Mouse (Mus musculus) spleen, postnatal 14 days (tissue): Measurements from ENCODE around the gene Tnfrsf23.
"Not testable (repeated sequence)": the region's sequence is repeated elsewhere in the genome, so short reads cannot be mapped to it uniquely, and the experiment has no call there.

ENCODE experiments used
- DNase-seq, 2 experiments: peaks; one replicate each; pipeline ENCODE4 v3.0.0; 2021 to 2022; ENCODE audit warnings: low spot score in 2 of 2

The Tnfrsf23 gene

DNA sequence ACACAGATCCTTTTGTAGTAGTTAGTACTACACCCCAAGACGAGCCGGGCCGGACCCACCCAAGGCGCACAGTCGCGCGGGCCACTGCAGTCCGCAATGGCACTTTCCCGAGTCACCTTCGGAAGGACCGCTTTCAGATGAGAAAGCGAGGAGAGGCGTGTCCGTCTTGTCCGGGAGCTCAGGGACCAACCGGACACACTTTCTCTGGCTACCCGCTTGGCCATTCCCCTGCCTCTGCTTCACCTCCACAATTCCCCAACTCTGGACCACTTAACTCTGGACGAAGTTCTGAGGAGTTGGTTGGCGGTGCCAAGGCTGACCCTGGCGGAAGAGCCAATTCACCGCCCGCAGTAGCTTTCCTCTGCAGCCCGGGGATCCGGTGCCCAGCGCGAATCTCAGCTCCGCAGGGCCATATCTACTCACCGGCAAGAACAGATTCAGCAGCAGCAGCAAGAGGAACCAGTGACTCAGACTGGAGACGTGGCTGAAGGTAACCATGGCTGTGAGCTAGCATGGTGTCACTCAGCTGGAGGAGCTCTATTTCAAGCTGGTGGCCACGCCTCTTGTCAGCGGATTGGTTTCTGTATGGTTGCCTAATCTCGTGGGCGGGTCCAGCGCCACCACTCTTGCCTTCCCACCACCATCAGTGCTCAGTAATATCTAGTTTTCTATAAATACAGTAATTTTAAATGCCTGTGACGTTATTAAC lies at the start of gene Tnfrsf23:
Gene Tnfrsf23, minus strand, starts transcription at position 514 of the 709 bp plus-strand sequence.
- peak; percentile 25 to 42 for DNase-seq

DNA sequence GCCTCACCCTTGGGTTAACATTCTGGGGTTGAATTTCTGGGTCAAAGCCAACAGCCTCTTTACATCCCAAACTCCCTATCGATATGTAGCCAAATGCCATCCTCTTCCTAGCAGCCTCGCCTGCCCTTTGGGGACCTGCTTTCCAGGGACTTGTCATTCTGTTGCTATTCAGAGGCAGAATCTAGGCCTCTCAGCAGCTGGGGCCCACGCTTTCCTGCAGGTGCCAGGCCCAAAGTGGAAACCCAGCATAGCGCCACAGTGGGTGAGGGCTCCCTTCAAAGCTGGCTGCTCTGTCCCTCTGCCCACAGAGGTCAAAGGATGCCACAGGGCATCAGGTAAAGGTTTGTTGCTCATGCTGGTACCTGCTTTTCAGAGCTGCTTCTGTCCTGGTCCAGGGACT lies 48.1 kb upstream of the Tnfrsf23 start:
- DNase-seq = no peak

DNA sequence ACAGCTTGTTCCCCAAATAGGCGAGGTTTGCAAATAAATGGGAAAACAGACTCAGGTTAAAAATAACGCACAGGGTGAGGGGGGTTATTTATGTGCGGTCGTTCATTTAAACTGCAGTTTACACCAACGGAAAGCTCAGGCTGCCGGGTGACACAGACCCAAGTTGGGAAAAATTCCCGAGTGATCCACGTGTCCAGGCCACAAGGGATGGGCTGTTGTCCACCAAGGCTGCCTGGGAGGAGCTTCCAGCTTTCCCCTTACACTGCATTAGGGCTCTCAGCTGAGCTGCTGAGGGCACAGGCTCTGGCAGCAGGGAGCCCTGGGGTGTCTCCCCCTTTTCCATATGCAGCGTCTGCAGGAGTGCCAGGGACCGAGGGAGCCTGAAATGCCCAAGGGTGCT lies 44.2 kb upstream of the Tnfrsf23 start:
- no peak for DNase-seq

DNA sequence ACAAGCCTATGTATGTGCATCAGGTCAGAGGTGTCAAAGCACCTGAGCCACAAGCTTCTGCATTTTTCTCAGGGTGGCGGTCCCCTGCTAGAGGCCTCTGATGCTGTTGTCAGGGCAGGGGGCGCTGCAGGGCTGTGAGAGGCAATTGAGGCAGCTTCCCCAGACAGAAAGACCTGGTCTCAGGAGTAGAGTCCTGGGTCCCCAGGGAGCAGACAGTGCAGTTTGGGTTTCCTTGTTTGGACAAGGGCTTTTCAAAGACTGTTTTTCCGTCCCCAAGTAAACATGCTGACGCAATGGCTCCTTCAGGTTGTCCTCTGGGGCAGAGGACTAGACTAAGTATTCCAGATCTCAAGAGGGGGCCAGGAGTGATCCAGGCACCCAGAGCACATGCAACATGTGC lies 40.7 kb upstream of the Tnfrsf23 start:
- no peak for DNase-seq

DNA sequence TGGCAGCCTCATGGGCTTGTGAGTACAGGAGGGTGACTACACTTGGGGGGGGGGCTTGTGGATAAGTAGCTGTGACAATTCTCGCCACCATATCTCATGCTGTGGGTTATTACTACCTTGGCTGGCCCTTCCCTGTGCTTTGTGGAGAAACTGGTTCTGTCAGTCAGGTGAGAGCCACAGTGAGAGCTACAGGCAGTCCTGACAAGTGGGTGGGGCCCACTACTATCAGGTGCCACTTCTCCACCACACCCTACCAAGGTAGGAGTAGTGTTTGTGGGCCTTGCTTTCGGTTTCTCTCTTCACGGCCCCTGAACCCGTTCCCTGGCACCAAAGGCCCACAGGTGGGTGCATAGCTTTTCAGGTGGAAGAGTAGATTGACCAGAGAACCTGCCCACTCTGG lies 38.2 kb upstream of the Tnfrsf23 start:
- DNase-seq = no peak

DNA sequence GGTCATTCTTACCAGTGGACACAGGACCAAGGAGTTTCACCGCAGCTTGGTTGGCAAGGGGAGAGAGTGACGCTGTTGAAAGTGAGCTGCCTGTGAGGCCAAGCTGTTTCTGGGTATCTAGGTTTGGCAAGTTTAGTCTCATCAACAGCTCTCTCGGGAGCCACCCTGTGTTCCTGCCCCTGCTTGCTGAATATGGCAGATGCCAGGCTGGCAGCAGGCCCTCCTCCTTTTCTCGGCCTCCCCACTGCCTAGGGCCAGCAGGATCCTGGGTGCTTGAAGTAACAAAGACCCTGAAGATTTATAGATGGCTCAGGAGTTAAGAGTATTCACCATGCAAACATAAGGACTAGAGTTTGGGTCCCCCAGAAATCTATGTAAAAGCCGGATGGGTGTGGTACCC lies 37.0 kb upstream of the Tnfrsf23 start:
- DNase-seq = no peak

DNA sequence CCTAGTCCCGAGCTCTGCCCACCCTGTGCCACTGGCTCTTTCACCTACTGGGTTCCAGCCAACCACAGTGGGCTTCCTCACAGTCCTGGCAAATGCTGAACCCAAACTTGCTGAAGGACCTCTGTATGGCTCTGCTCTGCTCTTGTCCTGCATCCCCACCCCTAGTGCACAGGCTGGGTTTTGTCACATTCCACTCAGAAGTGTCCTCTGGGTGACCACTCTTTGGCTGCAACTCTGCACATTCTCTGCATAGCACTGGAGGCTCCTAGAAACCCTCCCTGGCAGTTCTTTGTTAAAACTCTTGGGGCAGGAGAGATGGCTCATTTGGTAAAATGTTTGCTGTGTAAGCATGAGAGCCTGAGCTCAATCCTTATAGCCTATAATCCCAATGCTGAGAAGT lies 32.1 kb upstream of the Tnfrsf23 start:
- DNase-seq = no peak

DNA sequence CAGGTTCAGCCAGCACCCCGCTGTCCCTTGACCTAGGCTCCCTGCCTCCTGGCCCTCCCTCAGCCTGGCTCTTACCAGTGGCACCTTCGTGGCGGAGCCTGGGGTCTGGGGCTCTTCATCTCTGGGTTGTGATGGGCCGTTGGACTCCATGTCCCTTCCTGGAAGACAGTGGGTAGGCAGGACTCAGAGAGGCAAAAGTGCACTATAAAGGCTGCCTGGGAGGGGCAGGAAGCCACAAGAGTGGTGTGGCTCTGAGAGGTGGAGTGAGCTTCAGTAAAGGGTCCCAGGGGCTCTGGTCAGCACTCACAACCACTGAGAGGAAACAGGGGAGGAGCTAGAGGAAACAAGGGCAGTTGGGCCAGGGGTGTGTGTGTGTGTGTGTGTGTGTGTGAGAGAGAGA lies 27.7 kb upstream of the Tnfrsf23 start:
- peak in 1 of 2 experiments; percentile 7 for DNase-seq

DNA sequence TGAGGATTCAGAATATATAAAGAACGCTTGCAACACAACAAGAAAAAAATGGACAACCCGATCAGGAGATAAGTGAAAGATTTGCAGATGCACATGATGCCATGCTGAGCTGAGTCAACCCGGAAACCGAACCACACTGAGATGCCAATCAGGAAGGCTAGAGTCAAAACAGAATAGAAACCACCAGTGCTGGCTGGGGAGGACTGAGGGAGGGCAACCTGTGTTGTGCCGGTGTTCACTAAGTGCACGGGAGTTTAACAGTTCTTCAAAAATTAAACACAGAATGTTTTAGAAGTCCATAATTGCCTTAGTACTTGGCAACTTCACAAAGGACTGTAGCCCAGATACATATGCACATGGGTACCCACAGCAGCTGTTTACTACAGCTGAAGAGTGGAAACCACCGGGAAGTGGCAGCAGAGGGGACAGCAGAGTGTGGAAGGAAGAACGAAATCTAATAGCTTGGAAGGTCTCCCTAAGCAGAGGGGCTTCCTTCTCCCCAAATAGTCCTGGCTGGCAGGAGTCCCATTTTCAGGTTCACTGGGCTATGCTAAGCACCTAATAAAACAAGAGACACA lies 27.2 kb upstream of the Tnfrsf23 start:
- peak in 1 of 2 experiments; percentile 8 for DNase-seq

DNA sequence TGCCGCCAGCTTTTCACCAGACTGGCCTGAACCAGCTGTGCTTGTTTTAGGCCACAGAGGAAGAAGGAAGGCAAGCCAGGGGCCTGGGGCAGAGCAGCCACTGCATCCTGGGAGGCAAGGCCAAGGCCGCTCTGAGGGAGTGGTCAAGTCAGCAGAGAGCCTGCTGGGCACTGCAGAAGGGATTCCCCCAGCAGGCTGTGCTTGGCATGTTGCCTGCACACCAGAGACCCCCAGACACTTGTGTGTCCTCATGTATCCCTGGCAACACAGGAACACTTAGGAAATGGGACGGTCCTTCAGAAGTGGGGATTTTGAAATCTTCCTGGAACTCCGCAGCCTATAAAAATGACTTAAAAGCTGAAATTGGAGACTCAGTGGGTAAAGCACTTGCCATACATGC lies 26.4 kb upstream of the Tnfrsf23 start:
- no peak for DNase-seq

DNA sequence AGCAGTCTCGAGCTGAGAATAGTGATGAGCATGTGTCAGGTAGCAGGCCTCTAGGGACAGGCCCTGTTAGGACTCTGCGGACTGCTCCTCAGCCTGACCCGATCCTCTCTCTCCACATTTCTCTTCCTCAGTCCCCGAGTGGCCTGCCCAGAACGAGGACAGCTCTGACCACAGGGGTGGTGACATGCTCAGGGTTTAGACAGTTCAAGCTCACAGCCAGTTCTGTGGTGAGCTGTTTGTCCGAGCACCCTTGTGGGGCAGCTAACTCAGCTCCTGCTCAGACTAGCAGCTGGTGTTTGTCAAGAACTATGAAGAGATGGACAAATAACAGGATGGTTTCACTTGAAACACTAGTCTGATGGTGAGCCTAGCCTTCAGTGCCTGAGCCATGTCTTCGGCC lies 25.7 kb upstream of the Tnfrsf23 start:
- DNase-seq = no peak

DNA sequence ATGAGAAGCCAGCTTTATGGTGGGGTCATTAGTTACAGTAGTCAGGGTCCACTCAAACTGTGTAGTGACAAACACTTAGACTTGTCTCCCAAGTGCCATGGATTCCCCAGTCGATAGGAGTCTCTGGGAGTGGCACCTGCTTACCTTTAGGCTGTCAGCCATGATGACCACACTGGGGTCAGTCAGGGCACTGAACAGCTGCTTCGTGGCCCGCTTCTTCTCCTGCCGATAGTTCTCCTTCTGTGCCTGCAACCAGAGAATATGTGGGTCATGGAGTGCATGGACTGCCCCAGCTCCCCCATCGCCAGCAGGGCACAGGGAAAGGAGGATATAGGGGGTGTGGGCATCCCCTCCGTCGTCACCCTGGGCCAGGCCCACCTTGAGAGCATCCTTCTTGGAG lies 23.7 kb upstream of the Tnfrsf23 start:
- DNase-seq = no peak

DNA sequence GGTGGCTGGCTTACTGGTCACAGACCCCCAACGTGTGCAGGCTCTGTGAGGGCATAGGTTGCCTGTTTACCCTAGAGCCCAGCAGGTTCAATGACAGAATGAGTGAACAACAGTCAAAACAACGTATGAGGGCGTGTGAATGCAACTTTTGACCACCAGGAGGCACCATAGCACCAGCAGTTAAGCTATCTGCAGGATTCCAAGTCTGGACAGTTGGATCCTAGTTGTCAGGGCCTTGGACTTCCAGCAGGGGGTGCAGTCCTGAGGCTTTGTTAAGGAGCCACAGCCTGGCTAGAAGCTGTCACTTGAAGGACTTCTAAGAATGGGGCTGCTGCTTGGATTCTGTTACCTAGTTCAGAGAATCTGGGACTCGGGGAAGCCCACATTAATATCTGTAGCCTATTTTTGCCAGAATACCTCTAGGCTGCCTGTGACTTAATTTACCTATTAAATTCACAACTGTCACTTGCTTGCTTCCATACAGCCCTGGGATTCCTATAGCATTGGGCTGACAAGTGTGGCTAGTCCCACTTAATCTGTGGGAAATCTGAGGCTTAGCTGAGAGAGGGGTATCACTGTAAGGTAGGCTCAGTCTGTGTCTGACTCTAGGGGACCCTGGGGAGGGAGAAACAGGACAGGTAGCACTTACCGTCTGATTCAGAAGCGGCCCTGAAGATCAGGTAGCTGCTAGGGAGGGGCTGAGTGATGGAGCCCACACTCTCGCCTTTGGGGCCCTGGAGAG lies 21.2 kb upstream of the Tnfrsf23 start:
- DNase-seq = peak; percentile 58 to 77

DNA sequence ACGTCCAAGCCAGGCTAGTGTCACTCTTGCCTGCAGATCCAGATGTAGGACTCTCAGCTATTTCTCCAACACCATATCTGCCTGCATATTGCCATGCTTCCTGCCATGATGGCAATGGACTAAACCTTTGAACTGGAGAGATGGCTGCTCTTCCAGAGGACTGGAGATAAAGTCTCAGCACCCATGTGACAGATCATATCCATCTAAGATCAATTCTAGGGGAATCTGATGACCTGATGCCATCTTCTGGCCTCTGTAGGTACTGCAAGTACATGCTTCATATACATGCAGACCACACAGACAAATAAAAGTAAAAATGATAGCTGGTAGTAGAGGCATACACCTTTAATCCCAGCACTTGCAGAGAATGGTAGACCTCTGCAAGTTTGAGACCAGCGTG lies 10.5 kb upstream of the Tnfrsf23 start:
- no peak for DNase-seq

DNA sequence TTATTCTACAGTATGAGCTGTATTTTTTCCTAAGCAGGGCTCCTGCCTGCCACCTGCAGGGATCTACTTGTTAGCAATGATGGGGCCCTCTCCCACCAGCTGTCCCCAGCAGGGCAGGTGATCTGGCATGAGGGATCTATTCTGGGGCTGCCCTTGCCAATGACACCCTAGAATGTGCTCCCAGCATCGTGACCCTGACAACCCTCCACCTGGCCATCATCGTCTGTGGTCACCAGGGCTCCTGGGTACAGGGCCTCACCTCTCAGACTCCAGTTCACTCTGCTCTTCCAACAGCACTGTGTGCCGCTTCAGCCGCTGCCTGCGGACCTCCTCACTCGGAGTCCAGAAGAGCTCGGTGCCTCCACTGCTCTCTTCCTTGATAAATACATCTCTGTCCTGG lies 8.9 kb upstream of the Tnfrsf23 start:
- DNase-seq = no peak

DNA sequence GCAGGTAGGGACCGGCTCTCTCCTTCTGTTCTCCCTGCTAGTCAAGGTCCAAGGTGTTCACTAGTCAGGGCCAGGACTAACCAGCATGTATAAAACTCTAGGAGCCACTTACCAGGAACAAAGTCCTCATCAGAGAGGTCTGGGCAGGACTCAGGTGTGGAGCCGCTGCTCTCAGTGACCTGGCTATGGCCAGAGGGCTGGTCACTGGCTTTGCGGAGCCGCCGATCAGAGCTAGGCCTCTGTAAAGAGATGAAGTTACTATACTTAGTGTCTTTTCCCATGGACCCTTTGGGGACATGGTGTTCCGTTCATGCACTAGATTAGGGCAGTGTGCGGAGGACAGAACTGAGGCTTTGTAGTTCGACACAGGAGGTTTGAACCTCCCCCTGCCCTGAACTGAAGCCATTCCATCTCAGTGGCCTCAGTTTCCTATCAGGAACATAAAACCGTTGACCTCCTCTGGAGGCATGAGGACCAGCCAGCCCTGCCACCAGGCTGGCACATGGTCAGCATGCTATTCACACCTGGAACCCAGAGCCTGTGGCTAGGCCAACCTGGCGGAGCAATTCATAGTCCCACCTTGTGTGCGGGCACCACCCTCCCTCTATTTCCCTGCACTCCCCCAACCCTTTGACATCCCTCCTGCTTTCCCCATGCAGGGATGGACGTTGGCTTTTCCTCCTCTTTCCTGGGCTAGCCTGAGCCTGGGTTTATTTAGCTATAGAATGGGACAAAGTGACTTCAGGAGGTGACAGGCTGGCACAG lies 7.3 kb upstream of the Tnfrsf23 start:
- DNase-seq = no peak

DNA sequence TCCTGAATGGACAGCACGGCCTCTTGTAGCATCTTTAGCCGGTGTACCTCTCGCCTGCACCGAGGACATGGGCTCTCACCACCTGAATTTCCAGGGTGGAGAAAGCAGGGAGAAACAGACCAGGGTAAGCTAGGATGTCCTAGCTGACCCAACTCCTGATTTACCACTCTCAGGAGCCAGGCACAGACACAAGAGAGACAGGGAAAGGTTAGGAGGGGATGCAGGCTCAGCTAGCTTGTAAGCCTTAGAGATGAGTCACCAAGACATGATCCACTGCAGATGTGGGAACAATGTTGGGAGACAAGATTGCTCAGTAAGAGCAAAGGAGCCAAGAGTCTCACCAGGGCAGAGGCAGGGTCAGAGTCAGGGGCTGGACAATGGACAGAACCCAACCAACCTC lies 6.2 kb upstream of the Tnfrsf23 start:
- no peak for DNase-seq

DNA sequence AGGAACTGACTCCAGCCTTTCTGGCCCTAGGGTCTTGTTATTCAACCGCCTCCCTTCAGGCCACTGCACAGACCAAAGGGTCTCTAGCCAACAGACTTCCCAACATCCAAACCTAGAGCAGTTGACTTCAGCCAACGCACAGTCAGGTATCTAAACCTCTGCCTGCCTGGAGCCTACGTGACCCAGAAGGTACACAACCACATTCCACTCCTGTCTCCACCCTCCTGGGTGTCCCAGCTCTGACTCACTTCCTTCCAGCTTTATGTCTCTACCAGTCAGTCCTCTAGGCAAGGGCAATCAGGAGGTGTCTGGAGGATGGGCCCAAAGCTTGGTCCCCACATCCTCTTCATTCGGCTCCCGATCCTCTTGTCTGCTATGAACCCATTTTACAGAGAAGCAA lies 5.5 kb upstream of the Tnfrsf23 start:
- DNase-seq = peak in 1 of 2 experiments; percentile 3

DNA sequence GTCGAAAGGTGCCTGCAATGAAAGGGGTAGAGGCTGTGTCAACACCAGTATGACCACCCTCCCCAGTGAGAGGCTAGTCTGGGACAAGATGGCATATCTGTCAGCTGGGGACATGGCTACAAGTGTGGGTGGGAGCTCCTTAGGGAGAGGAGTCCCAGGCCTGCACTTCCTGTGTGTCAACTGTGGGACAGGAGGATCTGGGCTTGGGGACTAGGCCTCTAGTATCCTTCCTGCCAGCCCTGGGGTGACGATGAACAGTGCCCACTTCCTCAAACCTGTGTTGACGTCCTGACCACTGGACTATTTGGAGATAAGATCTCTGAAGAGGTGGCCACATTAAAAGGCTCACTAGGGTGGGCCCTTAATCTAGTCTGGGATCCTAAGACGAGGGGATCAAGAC lies 4.3 kb upstream of the Tnfrsf23 start:
- DNase-seq = peak in 1 of 2 experiments; percentile 3

DNA sequence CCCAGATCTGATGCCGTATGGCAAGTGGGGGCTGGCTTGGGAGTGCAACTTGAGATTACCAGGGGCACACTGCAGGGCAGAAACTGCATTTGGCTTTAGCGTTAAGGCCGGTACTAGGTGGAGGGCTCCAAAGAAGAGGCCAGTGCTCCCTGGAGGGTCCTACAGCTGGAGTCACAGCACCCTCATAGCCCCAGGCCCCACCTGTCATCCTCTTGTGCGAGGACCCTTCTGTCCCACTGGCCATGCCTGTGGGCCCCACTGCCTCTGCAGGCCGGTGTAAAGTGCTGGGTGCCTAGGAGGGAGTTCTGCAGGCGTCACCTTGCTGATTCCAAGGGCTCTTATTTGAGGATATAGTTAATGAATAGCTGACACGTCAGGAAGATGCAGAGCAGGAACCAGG lies 3.8 kb upstream of the Tnfrsf23 start:
- no peak for DNase-seq

DNA sequence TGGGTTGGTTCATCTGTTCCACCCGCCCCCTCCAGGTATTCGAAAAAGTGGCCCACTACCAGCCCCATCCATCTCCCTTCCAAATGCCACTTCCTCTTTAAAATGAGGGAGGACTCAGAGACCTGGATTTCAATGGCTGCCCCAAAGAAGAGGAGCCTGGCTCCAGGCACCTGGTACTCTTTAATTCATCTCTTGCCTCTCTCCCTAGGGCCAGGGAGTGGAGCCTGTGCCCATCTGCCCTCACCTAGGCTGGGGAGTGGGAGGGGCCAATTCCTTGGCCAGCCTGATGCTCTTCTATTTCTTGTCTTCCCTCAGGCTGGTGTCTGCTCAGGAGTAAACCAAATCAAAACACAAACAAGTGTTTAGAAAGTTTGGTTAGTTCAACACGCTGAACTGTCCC lies 1.0 kb upstream of the Tnfrsf23 start:
- not testable (repeated sequence) for DNase-seq

DNA sequence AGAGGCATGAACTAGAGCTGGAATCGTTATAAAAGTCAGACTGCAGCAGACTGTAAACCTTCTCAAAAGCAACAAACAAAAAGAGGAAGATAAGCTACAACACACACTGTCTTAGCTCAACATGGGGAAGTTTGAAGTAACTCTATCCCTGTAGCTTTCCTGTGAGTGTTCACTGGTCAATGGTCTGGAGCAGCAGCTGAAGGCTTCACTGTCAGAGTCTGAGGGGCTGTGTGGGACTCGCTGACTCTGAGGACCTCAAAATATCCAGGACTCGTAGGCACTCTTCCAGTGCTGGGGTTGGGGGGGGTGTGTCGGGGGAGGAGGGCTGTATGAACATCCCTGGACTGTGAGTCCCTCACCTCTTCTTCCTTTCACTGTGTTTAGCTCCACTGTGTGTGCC lies 519 bp upstream of the Tnfrsf23 start:
- not testable (repeated sequence) for DNase-seq
